Mouse (Mus musculus): Measurements from ENCODE around the gene Lmtk3.

Gene Lmtk3

GRCm38 (mm10) chr7:45783511-45784091 is at the start of gene Lmtk3:
Gene Lmtk3 (plus strand): TSS chr7:45783738.
- in situ Hi-C loops (cut with MboI, MseI), result no loop called here

- in situ Hi-C loops (cut with MboI, MseI), result no loop called here
Measured at GRCm38 (mm10) chr7:45739162-45739763, 44.3 kb upstream of the Lmtk3 start.

DNA sequence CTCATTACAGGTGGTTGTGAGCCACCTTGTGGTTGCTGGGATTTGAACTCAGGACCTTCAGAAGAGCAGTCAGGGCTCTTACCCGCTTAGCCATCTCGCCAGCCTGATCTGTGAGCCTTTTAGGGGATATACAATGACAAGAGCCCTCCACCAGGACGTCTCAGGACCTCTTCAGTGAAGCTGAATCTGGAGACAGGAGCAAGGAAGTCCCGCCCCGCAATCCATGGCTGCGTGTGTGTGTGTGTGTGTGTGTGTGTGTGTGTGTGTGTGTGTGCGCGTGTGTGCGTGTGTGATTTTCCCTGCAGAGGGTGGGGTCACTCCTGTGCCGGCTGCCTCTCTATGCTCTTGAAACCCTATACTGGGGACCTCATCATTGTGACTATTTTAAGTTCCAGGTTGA is 43.7 kb upstream of the Lmtk3 start:
- in situ Hi-C loops (cut with MboI, MseI), result loop anchor here (5.0 kb wide), 1 partner anchor 62 kb away; no protein-coding TSS in a partner anchor

DNA sequence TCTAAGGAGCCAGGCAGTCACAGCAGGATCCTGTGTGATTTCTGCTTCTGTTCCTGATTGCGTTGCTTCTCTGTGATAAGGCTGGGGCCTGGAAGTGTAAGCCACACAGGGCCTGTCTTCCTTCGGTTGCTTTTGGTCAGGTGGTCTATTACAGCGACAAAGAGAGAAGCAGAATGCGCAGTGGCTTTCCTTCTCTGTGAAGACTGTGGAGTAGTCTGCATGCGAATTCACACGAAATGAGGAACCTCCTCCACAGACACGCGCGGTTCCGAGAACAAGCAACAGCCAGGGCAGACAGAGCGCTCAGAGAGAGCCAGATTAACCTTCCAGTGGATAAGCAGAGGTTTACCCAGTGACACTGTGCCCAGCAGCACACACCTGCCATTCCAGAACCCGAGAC is 42.2 kb upstream of the Lmtk3 start:
- in situ Hi-C loops (cut with MboI, MseI), result loop anchor here (5.0 kb wide), 1 partner anchor 61 kb away; no protein-coding TSS in a partner anchor

- in situ Hi-C loops (cut with MboI, MseI), result loop anchor here (5.0 kb wide), 1 partner anchor 61 kb away; no protein-coding TSS in a partner anchor
Measured at GRCm38 (mm10) chr7:45741777-45742176, 41.8 kb upstream of the Lmtk3 start.

GRCm38 (mm10) chr7:45742338-45742737 is 41.2 kb upstream of the Lmtk3 start:
- in situ Hi-C loops (cut with MboI, MseI), result loop anchor here (5.0 kb wide), 1 partner anchor 60 kb away; no protein-coding TSS in a partner anchor

DNA sequence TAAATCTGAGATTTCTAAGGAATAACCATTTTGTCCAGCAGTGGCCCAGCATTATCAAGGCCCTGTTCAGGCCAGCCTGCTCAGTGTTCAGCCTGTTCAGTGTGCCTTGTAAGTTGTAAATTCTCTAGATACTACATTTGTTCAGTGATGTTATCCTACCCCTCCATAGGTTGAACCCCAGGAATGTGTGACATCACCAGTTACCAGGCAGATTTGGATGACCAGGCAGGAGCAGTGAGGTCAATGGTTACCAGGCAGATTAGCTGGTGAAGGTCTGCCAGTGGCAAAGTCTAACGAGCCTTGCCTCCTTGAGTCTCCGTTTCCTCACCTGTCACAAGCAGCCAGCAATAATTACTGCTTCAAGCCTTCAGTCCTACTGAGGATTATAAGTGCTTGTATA is 39.2 kb upstream of the Lmtk3 start:
- in situ Hi-C loops (cut with MboI, MseI), result loop anchor here (5.0 kb wide), 1 partner anchor 58 kb away; no protein-coding TSS in a partner anchor

- in situ Hi-C loops (cut with MboI, MseI), result no loop called here
Measured at GRCm38 (mm10) chr7:45746518-45746917, 37.0 kb upstream of the Lmtk3 start.

GRCm38 (mm10) chr7:45747450-45747849 is 36.1 kb upstream of the Lmtk3 start:
- in situ Hi-C loops (cut with MboI, MseI), result no loop called here

- in situ Hi-C loops (cut with MboI, MseI), result no loop called here
Measured at GRCm38 (mm10) chr7:45748110-45748509, 35.4 kb upstream of the Lmtk3 start.

DNA sequence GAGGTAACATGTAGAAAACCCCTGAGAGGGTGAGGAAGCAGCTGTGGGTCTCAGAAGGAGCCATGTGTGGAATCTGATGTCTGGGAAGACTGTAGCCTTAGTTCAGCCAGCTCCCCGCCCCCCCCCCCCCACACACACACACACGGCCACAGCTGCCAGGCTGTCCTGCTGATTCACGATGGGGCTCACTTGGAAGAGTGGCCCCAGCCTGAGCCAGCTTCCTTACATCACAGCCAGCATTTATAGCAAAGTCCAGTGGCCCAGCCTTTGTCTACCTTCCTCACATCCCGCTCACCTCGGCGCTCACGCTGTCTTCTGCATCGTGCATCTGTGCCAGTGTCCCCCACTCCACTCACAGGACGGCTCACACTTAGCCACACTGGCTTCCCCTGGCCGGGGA is 34.1 kb upstream of the Lmtk3 start:
- in situ Hi-C loops (cut with MboI, MseI), result no loop called here

- in situ Hi-C loops (cut with MboI, MseI), result no loop called here
Measured at GRCm38 (mm10) chr7:45750162-45750561, 33.4 kb upstream of the Lmtk3 start.

DNA sequence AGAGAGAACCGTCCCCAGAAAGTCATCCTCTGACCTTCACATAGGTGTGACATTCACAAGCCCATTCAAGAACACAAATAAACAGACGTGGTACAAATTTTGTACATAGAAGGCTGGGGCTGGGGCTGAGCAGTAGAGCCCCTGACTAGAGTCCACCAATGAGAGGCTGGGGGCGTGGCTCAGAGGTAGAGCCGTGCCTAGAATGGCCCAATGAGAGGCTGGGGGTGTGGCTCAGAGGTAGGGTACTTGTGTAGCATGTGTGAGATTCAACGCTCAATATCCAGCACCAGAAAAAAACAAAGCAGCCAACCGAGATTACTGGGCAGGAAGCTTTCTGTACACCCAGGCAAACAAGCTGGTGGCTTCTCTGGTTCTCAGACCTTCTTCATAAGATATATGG is 27.8 kb upstream of the Lmtk3 start:
- in situ Hi-C loops (cut with MboI, MseI), result no loop called here

DNA sequence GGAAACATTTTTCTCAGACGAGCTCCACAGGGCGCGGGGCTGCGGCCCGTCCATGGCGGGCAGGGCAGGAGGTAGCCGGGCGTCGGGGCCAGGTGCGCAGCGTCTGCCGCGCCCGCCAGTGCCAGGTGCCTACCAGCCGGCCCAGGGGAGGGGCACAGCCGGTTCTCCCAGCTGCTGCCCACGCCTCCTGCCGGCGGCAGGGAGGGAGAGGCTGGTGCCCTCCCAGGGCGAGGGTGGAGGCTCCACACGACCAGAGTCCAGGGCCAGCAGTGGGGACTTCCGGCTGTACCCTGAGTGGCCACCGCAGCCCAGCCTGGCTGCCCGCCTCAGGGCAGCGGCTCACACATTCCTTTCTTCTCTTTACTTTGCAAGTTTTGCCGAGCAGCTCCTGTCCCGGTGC is 24.1 kb upstream of the Lmtk3 start:
- in situ Hi-C loops (cut with MboI, MseI), result no loop called here

- in situ Hi-C loops (cut with MboI, MseI), result no loop called here
Measured at GRCm38 (mm10) chr7:45760151-45760550, 23.4 kb upstream of the Lmtk3 start.

- in situ Hi-C loops (cut with MboI, MseI), result no loop called here
Measured at GRCm38 (mm10) chr7:45765995-45766394, 17.5 kb upstream of the Lmtk3 start.

GRCm38 (mm10) chr7:45766764-45767163 is 16.8 kb upstream of the Lmtk3 start:
- in situ Hi-C loops (cut with MboI, MseI), result no loop called here

DNA sequence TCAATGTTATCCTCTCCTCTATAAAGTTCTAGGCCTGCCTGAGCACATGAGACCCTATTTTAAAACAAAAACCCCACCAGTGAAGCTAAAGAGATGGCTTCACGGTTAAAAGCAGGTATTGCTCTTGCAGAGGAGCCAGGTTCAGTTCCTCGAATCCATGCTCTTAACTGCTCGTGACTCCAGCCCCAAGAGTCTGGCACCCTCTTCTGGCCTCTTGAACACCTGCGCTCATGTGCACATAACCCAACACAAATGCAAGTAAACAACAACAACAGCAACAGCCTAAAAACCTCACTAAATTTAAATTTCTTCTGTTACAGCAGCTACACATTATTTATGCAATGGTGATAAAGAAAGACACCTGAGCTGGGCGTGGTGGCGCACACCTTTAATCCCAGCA is 16.0 kb upstream of the Lmtk3 start:
- in situ Hi-C loops (cut with MboI, MseI), result no loop called here

GRCm38 (mm10) chr7:45770427-45771082 is 13.0 kb upstream of the Lmtk3 start:
- in situ Hi-C loops (cut with MboI, MseI), result no loop called here

GRCm38 (mm10) chr7:45771101-45771500 is 12.4 kb upstream of the Lmtk3 start:
- in situ Hi-C loops (cut with MboI, MseI), result no loop called here

GRCm38 (mm10) chr7:45775237-45775636 is 8.3 kb upstream of the Lmtk3 start:
- in situ Hi-C loops (cut with MboI, MseI), result no loop called here

GRCm38 (mm10) chr7:45779081-45779641 is 4.4 kb upstream of the Lmtk3 start:
- in situ Hi-C loops (cut with MboI, MseI), result no loop called here

DNA sequence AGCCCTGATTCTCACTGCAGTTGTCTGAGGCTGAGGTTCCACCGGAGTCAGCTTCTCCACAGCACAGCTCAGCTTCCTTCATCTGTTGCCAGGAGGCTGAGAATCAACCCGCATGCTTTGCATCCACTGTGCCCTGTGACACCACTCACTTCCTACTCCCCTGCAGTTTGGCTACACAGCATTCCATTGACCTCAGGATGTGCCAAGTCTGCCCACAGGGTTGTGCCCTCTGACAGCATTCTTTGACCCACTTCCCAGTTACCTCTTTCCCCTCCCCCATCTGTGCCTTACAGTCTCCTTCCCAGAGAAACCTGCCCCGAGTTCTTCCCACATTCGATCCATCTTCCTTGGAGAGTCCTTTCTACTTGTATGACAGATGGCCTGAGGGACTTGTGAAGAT is 1.3 kb upstream of the Lmtk3 start:
- in situ Hi-C loops (cut with MboI, MseI), result no loop called here

All from T-helper 1 cell (primary cell).